Mouse (Mus musculus) stomach, embryonic 15.5 days (tissue): Measurements from ENCODE around the gene Ccser2. TPM values are rescaled to one million over a fixed set of nuclear protein-coding genes. Genes with fewer than 3 reads are reported as not detected.

Source experiments
- ATAC-seq: fragments of 200-750 bp; cut with Nextera tagmentation; 2 replicates; pipeline ENCODE4 v1.8.0; 2017; ENCODE audit warnings: low read depth, moderate number of reproducible peaks, moderate TSS enrichment; ENCODE audit not compliant: insufficient read depth, low FRiP score
- H3K27ac ChIP-seq: fragments of 300-500 bp; sonication (generic); 2 replicates; pipeline ENCODE4 v1.5.1; 2015; ENCODE audit warnings: mild to moderate bottlenecking, inconsistent platforms
- H3K27me3 ChIP-seq: fragments of 300-500 bp; sonication (generic); replicated peaks from 2 replicates; pipeline ENCODE4 v1.6.1; 2015; ENCODE audit warnings: inconsistent platforms
- H3K36me3 ChIP-seq: fragments of 300-500 bp; sonication (generic); 2 replicates; pipeline ENCODE4 v1.6.1; 2015; ENCODE audit warnings: inconsistent platforms
- H3K4me1 ChIP-seq: fragments of 300-500 bp; sonication (generic); 2 replicates; pipeline ENCODE4 v1.6.1; 2015; ENCODE audit warnings: inconsistent platforms
- H3K4me2 ChIP-seq: fragments of 300-500 bp; sonication (generic); 2 replicates; pipeline ENCODE4 v1.6.1; 2015; ENCODE audit warnings: mild to moderate bottlenecking, inconsistent platforms
- H3K4me3 ChIP-seq: fragments of 300-500 bp; sonication (generic); replicated peaks from 2 replicates; pipeline ENCODE4 v1.5.1; 2015; ENCODE audit warnings: inconsistent platforms
- H3K9ac ChIP-seq: fragments of 300-500 bp; sonication (generic); 2 replicates; pipeline ENCODE4 v1.6.1; 2015; ENCODE audit warnings: inconsistent platforms
- H3K9me3 ChIP-seq: fragments of 300-500 bp; sonication (generic); 2 replicates; pipeline ENCODE4 v1.6.1; 2016; ENCODE audit warnings: inconsistent platforms
- WGBS: fragments of 180-500 bp; shearing (Covaris S2); methylation state at CpG from one replicate; pipeline ENCODE4 v1.1.7; 2015; 5-methylcytosine and 5-hydroxymethylcytosine counted together
- polyA plus RNA-seq: library from polyadenylated mRNA; unstranded; fragments of >200 nt; fragmentation: Nextera tagmentation; extraction: Ambion mirVana; gene quantifications from 2 replicates; pipeline ENCODE4 v1.2.1, GENCODE M21; 2015

The Ccser2 gene
- polyA plus RNA-seq, 1 experiment from 2014 or later: 32.1 TPM

GRCm38 (mm10) chr14:36932638-36933382, 35.8 kb downstream of the Ccser2 start:
- H3K4me3 ChIP-seq: no peak overlapping the region
- no peak overlapping the region for H3K4me2 ChIP-seq
- H3K27ac ChIP-seq: peak overlapping the region; percentile 37
- H3K27me3 ChIP-seq: no peaks in the 10 kb centered on the region
- H3K9me3 ChIP-seq: no peaks in the 10 kb centered on the region
- peak; percentile 61 for ATAC-seq
- H3K36me3 ChIP-seq: no peaks in the 10 kb centered on the region; the same call in 1 of the 2 replicates
- H3K4me1 ChIP-seq: no peaks in the 10 kb centered on the region
- H3K9ac ChIP-seq: no peak overlapping the region
- 62% methylated on average over 10 of the region's 10 CpGs for WGBS

DNA sequence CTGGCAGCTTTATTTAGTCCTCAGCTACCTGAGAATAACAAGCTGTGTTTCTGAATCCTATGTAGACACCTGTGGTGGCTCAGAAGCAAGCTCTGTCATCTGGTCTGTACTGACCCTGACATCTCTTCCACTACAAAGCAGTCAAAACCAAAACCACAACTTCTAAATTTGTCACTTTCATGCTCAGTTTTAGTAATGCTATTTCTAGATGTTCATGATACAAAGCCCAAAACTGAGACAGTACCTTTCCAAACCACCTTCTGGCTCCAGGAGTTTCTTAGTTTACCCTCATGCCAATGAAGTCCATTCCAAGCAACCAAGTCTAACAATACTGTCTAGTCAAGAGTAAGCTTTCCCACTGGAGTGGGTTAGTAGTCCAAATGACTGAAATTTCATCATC, 36.5 kb downstream of the Ccser2 start:
- no peak for ATAC-seq
- H3K27me3 ChIP-seq: no peaks in the 10 kb centered on the region
- no peak overlapping the region for H3K4me3 ChIP-seq
- H3K36me3 ChIP-seq: no peaks in the 10 kb centered on the region
- H3K9ac ChIP-seq: no peak overlapping the region
- no peaks in the 10 kb centered on the region for H3K4me1 ChIP-seq
- no peak overlapping the region for H3K27ac ChIP-seq
- no peak overlapping the region for H3K4me2 ChIP-seq
- no peaks in the 10 kb centered on the region for H3K9me3 ChIP-seq

DNA sequence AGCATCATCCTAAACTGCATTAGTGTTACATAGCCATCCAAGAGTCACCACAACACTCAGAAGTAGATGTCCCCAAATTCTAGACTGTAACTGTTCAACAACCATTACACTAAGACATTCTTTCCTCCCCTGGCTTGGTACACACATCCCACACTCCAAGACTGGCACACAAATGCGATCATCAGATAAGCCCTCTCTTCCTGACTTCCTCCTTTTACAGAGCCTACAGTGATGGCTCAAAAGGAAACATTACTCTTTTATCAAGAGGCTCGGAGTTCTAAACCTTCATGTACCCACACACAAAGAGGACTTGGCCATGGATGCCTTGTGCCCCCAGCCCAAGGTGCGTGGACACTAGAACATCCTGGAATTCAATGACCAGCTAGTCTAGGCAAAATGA, 45.2 kb downstream of the Ccser2 start:
- Histone ChIP-seq H3K27me3 (no peaks in the 10 kb centered on the region), H3K27ac (no peak overlapping the region), H3K9me3 (no peaks in the 10 kb centered on the region), H3K9ac (no peak overlapping the region), H3K4me1 (no peaks in the 10 kb centered on the region), H3K36me3 (0 out of 2 replicates have a peak, but pooled peaks cover 4% of the 10 kb centered on the region), H3K4me2 (no peak overlapping the region), H3K4me3 (no peak overlapping the region)
- no peak for ATAC-seq
- WGBS: 87% methylated on average over 3 of the region's 3 CpGs

DNA sequence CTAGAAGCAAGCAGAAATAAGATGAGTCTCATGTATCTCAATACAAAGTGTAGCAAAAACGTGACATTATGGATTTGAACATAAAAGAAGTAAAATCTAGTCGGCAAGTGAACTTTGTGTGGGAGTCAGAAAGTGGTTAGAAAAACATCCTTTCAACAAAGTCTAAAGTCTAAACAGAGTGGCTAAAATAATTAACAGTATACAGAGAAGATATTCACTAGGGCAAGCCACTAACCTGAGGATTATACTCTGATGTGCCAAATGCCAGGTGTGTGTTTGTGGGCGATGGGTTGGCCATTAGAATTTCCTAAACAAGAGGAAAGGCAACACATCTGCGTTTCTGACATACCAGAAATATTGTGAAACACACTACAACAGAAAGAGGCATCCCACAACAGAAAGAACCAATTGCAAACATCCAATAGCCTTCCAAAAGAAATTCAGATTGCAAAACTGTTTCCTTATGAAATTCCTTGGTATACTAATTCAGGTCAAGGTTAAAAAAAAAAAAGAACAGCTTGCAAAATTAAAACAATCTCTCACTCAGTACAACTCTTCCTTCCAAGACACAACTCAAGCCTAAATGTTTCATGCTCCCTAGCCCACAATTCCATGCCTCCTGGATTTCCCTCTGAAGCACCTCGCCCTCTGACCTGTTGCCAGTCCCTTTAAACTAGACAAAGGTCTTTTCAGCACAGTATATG, 47.1 kb downstream of the Ccser2 start:
- WGBS: 81% methylated on average over 5 of the region's 5 CpGs
- Histone ChIP-seq H3K27ac (no peak overlapping the region), H3K4me2 (no peak overlapping the region), H3K36me3 (0 out of 2 replicates have a peak, but pooled peaks cover 4% of the 10 kb centered on the region), H3K27me3 (no peaks in the 10 kb centered on the region), H3K9ac (no peak overlapping the region), H3K4me1 (no peaks in the 10 kb centered on the region), H3K4me3 (no peak overlapping the region), H3K9me3 (no peaks in the 10 kb centered on the region)
- no peak for ATAC-seq

- H3K4me3 ChIP-seq: no peak overlapping the region
- 0 out of 2 replicates have a peak overlapping the region, but pooled peaks have one; percentile 82 for H3K27ac ChIP-seq
- 0 out of 2 replicates have a peak, but pooled peaks cover 4% of the 10 kb centered on the region for H3K36me3 ChIP-seq
- H3K4me2 ChIP-seq: no peak overlapping the region
- ATAC-seq: no peak
- no peaks in the 10 kb centered on the region for H3K4me1 ChIP-seq
- no peak overlapping the region for H3K9ac ChIP-seq
- no peaks in the 10 kb centered on the region for H3K9me3 ChIP-seq
- 91% methylated on average over 8 of the region's 8 CpGs for WGBS
- no peaks in the 10 kb centered on the region for H3K27me3 ChIP-seq
Measured at GRCm38 (mm10) chr14:36919886-36920285, 48.7 kb downstream of the Ccser2 start.

GRCm38 (mm10) chr14:36919146-36919545, 49.4 kb downstream of the Ccser2 start:
- Histone ChIP-seq H3K27ac (peak overlapping the region; percentile 82), H3K36me3 (0 out of 2 replicates have a peak, but pooled peaks cover 4% of the 10 kb centered on the region), H3K4me1 (no peaks in the 10 kb centered on the region), H3K9me3 (no peaks in the 10 kb centered on the region), H3K9ac (no peak overlapping the region), H3K4me2 (peak overlapping the region; percentile 45), H3K27me3 (no peaks in the 10 kb centered on the region), H3K4me3 (peak overlapping the region; percentile 24)
- WGBS: 33% methylated on average over 13 of the region's 13 CpGs
- peak; percentile 91 for ATAC-seq

DNA sequence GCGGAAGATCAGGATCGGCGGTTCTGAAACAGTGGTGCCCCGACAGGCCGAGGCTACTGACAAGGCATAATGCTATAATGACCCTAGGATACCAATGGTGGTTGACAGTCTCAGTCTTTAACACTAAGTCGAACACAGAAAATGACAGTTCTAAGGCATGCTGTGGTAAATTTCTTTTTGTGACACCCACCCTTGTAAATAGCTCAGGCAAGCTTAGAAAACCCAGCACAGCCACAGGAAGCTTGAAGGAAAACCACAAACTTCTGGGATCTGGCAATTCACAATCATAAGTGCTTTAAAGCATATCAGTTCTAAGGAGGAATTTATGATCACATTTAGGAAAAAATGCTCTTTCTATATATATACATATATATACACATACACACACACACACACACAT, 53.4 kb downstream of the Ccser2 start:
- no peak for ATAC-seq
- Histone ChIP-seq H3K27ac (no peak overlapping the region), H3K4me3 (no peak overlapping the region), H3K27me3 (no peaks in the 10 kb centered on the region), H3K4me1 (no peaks in the 10 kb centered on the region), H3K4me2 (no peak overlapping the region), H3K9me3 (no peaks in the 10 kb centered on the region), H3K9ac (no peak overlapping the region), H3K36me3 (no peaks in the 10 kb centered on the region)
- 94% methylated on average over 6 of the region's 6 CpGs for WGBS

DNA sequence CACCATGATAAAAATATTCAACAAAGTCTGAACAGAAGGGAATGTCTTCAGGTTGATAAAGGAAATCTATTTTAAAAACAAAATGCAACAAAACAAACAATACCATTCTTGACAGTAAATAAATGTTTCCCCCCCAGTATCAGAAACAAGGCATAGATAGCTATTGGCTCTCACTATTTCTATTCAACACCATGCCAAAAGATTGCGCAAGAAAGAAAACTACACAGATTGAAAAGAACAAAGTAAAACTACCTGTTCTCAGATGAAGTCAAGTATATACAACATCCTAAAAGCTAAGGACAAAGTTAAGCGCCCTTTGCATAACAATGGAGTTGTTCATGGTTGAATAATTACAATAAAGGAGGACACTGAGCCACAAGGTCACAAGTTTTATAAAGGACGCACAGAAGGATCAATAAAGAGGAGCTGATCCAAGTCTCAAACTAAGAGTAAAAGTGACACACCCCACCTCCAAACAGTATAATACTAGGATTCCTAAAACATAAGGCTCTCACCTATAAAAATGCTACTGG, 54.0 kb downstream of the Ccser2 start:
- H3K27ac ChIP-seq: no peak overlapping the region
- no peaks in the 10 kb centered on the region for H3K4me1 ChIP-seq
- no peaks in the 10 kb centered on the region for H3K27me3 ChIP-seq
- H3K9me3 ChIP-seq: no peaks in the 10 kb centered on the region
- H3K4me2 ChIP-seq: no peak overlapping the region
- H3K4me3 ChIP-seq: no peak overlapping the region
- no peaks in the 10 kb centered on the region for H3K36me3 ChIP-seq
- no peak for ATAC-seq
- H3K9ac ChIP-seq: no peak overlapping the region
- 87% methylated on average over 3 of the region's 3 CpGs for WGBS

DNA sequence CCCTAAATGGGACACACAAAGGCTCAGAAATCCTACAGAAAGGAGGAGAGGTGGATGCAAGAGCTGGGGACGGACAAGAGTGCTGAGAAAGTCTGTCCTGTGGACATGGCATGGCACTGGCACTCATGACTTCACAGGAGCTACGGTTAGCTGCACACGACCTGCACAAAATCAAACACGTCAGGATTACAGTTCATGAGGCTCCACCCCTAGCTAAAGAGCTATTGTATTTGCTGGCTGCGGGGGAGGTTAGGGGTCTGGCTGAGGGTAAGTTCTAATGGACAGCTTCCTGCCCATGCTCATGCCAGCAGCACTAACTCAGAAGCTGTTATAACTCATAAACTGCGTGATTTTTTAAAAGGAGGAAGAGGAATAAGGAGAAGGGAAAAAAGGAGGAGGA, 56.8 kb downstream of the Ccser2 start:
- Histone ChIP-seq H3K27me3 (no peaks in the 10 kb centered on the region), H3K27ac (no peak overlapping the region), H3K4me2 (no peak overlapping the region), H3K4me1 (no peaks in the 10 kb centered on the region), H3K4me3 (no peak overlapping the region), H3K36me3 (no peaks in the 10 kb centered on the region), H3K9ac (no peak overlapping the region), H3K9me3 (no peaks in the 10 kb centered on the region)
- ATAC-seq: no peak
- WGBS: 40% methylated on average over 6 of the region's 6 CpGs

DNA sequence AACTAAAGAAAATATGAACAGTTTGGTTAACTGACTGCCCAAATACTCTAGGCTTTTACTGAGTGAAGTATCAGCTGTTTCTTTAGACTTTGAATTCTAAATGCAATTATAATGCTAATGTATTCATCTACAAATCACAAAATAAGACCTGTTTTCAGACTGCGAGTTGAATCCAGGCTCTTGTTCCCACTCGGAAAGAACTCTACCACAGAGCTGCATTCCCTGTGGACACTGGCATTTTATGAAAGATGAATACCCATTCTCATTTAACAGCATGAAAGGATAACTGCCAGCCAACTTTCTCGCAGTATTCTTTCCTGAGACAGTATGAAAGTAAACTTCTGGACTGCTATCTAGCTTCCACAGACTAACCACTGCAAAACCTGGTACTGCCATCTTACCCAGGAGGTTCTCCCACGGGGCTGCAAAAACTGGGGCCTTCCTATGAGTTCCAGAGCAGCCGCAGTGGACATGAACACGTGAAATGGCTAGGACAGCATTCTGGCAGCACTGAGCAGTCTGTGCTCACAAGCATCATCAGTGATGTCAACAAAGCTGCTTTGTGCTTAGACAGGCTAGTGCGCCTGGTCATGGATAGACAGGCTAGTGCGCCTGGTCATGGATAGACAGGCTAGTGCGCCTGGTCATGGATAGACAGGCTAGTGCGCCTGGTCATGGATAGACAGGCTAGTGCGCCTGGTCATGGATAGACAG, 62.6 kb downstream of the Ccser2 start:
- Histone ChIP-seq H3K36me3 (no peaks in the 10 kb centered on the region), H3K9ac (no peak overlapping the region), H3K27me3 (no peaks in the 10 kb centered on the region), H3K4me1 (no peaks in the 10 kb centered on the region), H3K27ac (no peak overlapping the region), H3K4me2 (no peak overlapping the region), H3K9me3 (no peaks in the 10 kb centered on the region), H3K4me3 (no peak overlapping the region)
- ATAC-seq: no peak
- WGBS: 90% methylated on average over 11 of the region's 11 CpGs

GRCm38 (mm10) chr14:36904206-36904605, 64.4 kb downstream of the Ccser2 start:
- Histone ChIP-seq H3K9me3 (no peaks in the 10 kb centered on the region), H3K4me2 (no peak overlapping the region), H3K4me1 (no peaks in the 10 kb centered on the region), H3K9ac (no peak overlapping the region), H3K4me3 (no peak overlapping the region), H3K36me3 (no peaks in the 10 kb centered on the region), H3K27me3 (no peaks in the 10 kb centered on the region), H3K27ac (no peak overlapping the region)
- WGBS: 76% methylated on average over 1 of the region's 1 CpGs
- peak; percentile 60; the same call in 1 of the 2 replicates for ATAC-seq

GRCm38 (mm10) chr14:36900883-36901282, 67.7 kb downstream of the Ccser2 start:
- Histone ChIP-seq H3K27me3 (no peaks in the 10 kb centered on the region), H3K36me3 (no peaks in the 10 kb centered on the region), H3K9ac (no peak overlapping the region), H3K4me3 (no peak overlapping the region), H3K9me3 (no peaks in the 10 kb centered on the region), H3K4me1 (no peaks in the 10 kb centered on the region), H3K4me2 (no peak overlapping the region), H3K27ac (no peak overlapping the region)
- ATAC-seq: no peak
